Mouse (Mus musculus): ENCODE data around the gene Rap1gap2. TPM values are rescaled to one million over a fixed set of nuclear protein-coding genes. Genes with fewer than 3 reads are reported as not detected.

Rap1gap2 gene
- polyA plus RNA-seq, 1 experiment, result 133 TPM

GRCm38 (mm10) chr11:74442396-74442795 is 168.3 kb downstream of the Rap1gap2 start:
- TF ChIP-seq POLR2A (IDR thresholded peaks at IDR 0.05; ENCODE audit: extremely low read depth, insufficient read depth, low read length) (no peak), CTCF (IDR thresholded peaks at IDR 0.05; ENCODE audit: extremely low read depth, insufficient read depth, low read length) (no peak)
- Histone ChIP-seq H3K27ac (ENCODE audit: insufficient read depth, low read length) (no peak overlapping the region), H3K4me1 (ENCODE audit: control insufficient read depth, insufficient read depth, low read length) (peaks cover 1% of the 10 kb centered on the region; the same call in 1 of the 2 replicates), H3K4me3 (ENCODE audit: insufficient read depth, low read length) (no peak overlapping the region)

GRCm38 (mm10) chr11:74440112-74440511 is 170.6 kb downstream of the Rap1gap2 start:
- no peak overlapping the region for H3K4me3 ChIP-seq (ENCODE audit: insufficient read depth, low read length)
- TF ChIP-seq POLR2A (IDR thresholded peaks at IDR 0.05; ENCODE audit: extremely low read depth, insufficient read depth, low read length) (no peak), CTCF (IDR thresholded peaks at IDR 0.05; ENCODE audit: extremely low read depth, insufficient read depth, low read length) (no peak)
- H3K27ac ChIP-seq (ENCODE audit: insufficient read depth, low read length), result no peak overlapping the region
- H3K4me1 ChIP-seq (ENCODE audit: control insufficient read depth, insufficient read depth, low read length), result peaks cover 1% of the 10 kb centered on the region; the same call in 1 of the 2 replicates

GRCm38 (mm10) chr11:74439202-74439601 is 171.5 kb downstream of the Rap1gap2 start:
- Histone ChIP-seq H3K27ac (ENCODE audit: insufficient read depth, low read length) (no peak overlapping the region), H3K4me3 (ENCODE audit: insufficient read depth, low read length) (no peak overlapping the region), H3K4me1 (ENCODE audit: control insufficient read depth, insufficient read depth, low read length) (peaks cover 1% of the 10 kb centered on the region; the same call in 1 of the 2 replicates)
- TF ChIP-seq POLR2A (IDR thresholded peaks at IDR 0.05; ENCODE audit: extremely low read depth, insufficient read depth, low read length), result no peak
- TF ChIP-seq CTCF (IDR thresholded peaks at IDR 0.05; ENCODE audit: extremely low read depth, insufficient read depth, low read length), result no peak

GRCm38 (mm10) chr11:74438249-74438648 is 172.5 kb downstream of the Rap1gap2 start:
- Histone ChIP-seq H3K4me3 (ENCODE audit: insufficient read depth, low read length) (no peak overlapping the region), H3K4me1 (ENCODE audit: control insufficient read depth, insufficient read depth, low read length) (peaks cover 1% of the 10 kb centered on the region; the same call in 1 of the 2 replicates), H3K27ac (ENCODE audit: insufficient read depth, low read length) (no peak overlapping the region)
- no peak for TF ChIP-seq CTCF (IDR thresholded peaks at IDR 0.05; ENCODE audit: extremely low read depth, insufficient read depth, low read length)
- TF ChIP-seq POLR2A (IDR thresholded peaks at IDR 0.05; ENCODE audit: extremely low read depth, insufficient read depth, low read length), result no peak

- Histone ChIP-seq H3K4me3 (ENCODE audit: insufficient read depth, low read length) (no peak overlapping the region), H3K4me1 (ENCODE audit: control insufficient read depth, insufficient read depth, low read length) (peaks cover 1% of the 10 kb centered on the region; the same call in 1 of the 2 replicates), H3K27ac (ENCODE audit: insufficient read depth, low read length) (no peak overlapping the region)
- no peak for TF ChIP-seq CTCF (IDR thresholded peaks at IDR 0.05; ENCODE audit: extremely low read depth, insufficient read depth, low read length)
- TF ChIP-seq POLR2A (IDR thresholded peaks at IDR 0.05; ENCODE audit: extremely low read depth, insufficient read depth, low read length), result no peak
Observed at GRCm38 (mm10) chr11:74435366-74435765, 175.3 kb downstream of the Rap1gap2 start.

GRCm38 (mm10) chr11:74433000-74433399 is 177.7 kb downstream of the Rap1gap2 start:
- Histone ChIP-seq H3K27ac (ENCODE audit: insufficient read depth, low read length) (no peak overlapping the region), H3K4me1 (ENCODE audit: control insufficient read depth, insufficient read depth, low read length) (peaks cover 2% of the 10 kb centered on the region; the same call in 1 of the 2 replicates), H3K4me3 (ENCODE audit: insufficient read depth, low read length) (no peak overlapping the region)
- TF ChIP-seq POLR2A (IDR thresholded peaks at IDR 0.05; ENCODE audit: extremely low read depth, insufficient read depth, low read length) (no peak), CTCF (IDR thresholded peaks at IDR 0.05; ENCODE audit: extremely low read depth, insufficient read depth, low read length) (no peak)

GRCm38 (mm10) chr11:74429798-74430529 is 180.8 kb downstream of the Rap1gap2 start:
- H3K4me1 ChIP-seq (ENCODE audit: control insufficient read depth, insufficient read depth, low read length), result peaks cover 7% of the 10 kb centered on the region
- TF ChIP-seq POLR2A (IDR thresholded peaks at IDR 0.05; ENCODE audit: extremely low read depth, insufficient read depth, low read length) (no peak), CTCF (IDR thresholded peaks at IDR 0.05; ENCODE audit: extremely low read depth, insufficient read depth, low read length) (no peak)

GRCm38 (mm10) chr11:74426306-74426705 is 184.4 kb downstream of the Rap1gap2 start:
- TF ChIP-seq CTCF (IDR thresholded peaks at IDR 0.05; ENCODE audit: extremely low read depth, insufficient read depth, low read length) (no peak), POLR2A (IDR thresholded peaks at IDR 0.05; ENCODE audit: extremely low read depth, insufficient read depth, low read length) (no peak)
- Histone ChIP-seq H3K27ac (ENCODE audit: insufficient read depth, low read length) (no peak overlapping the region), H3K4me3 (ENCODE audit: insufficient read depth, low read length) (no peak overlapping the region), H3K4me1 (ENCODE audit: control insufficient read depth, insufficient read depth, low read length) (peaks cover 7% of the 10 kb centered on the region)

More at GRCm38 (mm10) chr11:74429798-74430529, 180.8 kb downstream of the Rap1gap2 start:
- H3K27ac ChIP-seq (ENCODE audit: insufficient read depth, low read length), result no peak overlapping the region
- no peak overlapping the region for H3K4me3 ChIP-seq (ENCODE audit: insufficient read depth, low read length)

- no peak overlapping the region for H3K4me3 ChIP-seq (ENCODE audit: insufficient read depth, low read length)
- no peak overlapping the region for H3K27ac ChIP-seq (ENCODE audit: insufficient read depth, low read length)
- H3K4me1 ChIP-seq (ENCODE audit: control insufficient read depth, insufficient read depth, low read length), result peaks cover 5% of the 10 kb centered on the region
- TF ChIP-seq POLR2A (IDR thresholded peaks at IDR 0.05; ENCODE audit: extremely low read depth, insufficient read depth, low read length) (no peak), CTCF (IDR thresholded peaks at IDR 0.05; ENCODE audit: extremely low read depth, insufficient read depth, low read length) (no peak)
Observed at GRCm38 (mm10) chr11:74422019-74422418, 188.7 kb downstream of the Rap1gap2 start.

GRCm38 (mm10) chr11:74421151-74421550 is 189.6 kb downstream of the Rap1gap2 start:
- H3K27ac ChIP-seq (ENCODE audit: insufficient read depth, low read length), result no peak overlapping the region
- peaks cover 4% of the 10 kb centered on the region; the same call in 1 of the 2 replicates for H3K4me1 ChIP-seq (ENCODE audit: control insufficient read depth, insufficient read depth, low read length)
- TF ChIP-seq POLR2A (IDR thresholded peaks at IDR 0.05; ENCODE audit: extremely low read depth, insufficient read depth, low read length) (no peak), CTCF (IDR thresholded peaks at IDR 0.05; ENCODE audit: extremely low read depth, insufficient read depth, low read length) (no peak)
- no peak overlapping the region for H3K4me3 ChIP-seq (ENCODE audit: insufficient read depth, low read length)

All from cortical plate, adult 2 months (tissue).